Mouse (Mus musculus) forebrain, embryonic 14.5 days (tissue): ENCODE measurements around the gene Ly86. TPM values are rescaled to one million over a fixed set of nuclear protein-coding genes. Genes with fewer than 3 reads are reported as not detected.
A peak's percentile ranks its signal among the peaks of the same experiment; 100 is the strongest.

Source experiments
- ATAC-seq: fragments of 200-750 bp; cut with Nextera tagmentation; 2 replicates; pipeline ENCODE4 v1.8.0; 2017; ENCODE audit warnings: mild to moderate bottlenecking, moderate library complexity
- DNase-seq: peaks from one replicate; pipeline ENCODE4 v3.0.0-alpha.2; 2015; ENCODE audit warnings: low spot score
- H3K27ac ChIP-seq: fragments of 300-500 bp; sonication (generic); 2 replicates; pipeline ENCODE4 v1.5.1; 2014; ENCODE audit warnings: low read depth, mild to moderate bottlenecking, control low read depth, low read length, moderate library complexity
- H3K27me3 ChIP-seq: fragments of 300-500 bp; sonication (generic); replicated peaks from 2 replicates; pipeline ENCODE4 v1.6.1; 2014; ENCODE audit warnings: low read length, control low read depth, mixed read lengths; ENCODE audit not compliant: control insufficient read depth, insufficient read depth
- H3K36me3 ChIP-seq: fragments of 300-500 bp; sonication (generic); 2 replicates; pipeline ENCODE4 v1.6.1; 2014; ENCODE audit warnings: low read length, control low read depth; ENCODE audit not compliant: control insufficient read depth, insufficient read depth
- H3K4me1 ChIP-seq: fragments of 300-500 bp; sonication (generic); 2 replicates; pipeline ENCODE4 v1.6.1; 2014; ENCODE audit warnings: antibody characterized with exemption, low read length, control low read depth; ENCODE audit not compliant: control insufficient read depth, insufficient read depth
- H3K4me2 ChIP-seq: fragments of 300-500 bp; sonication (generic); 2 replicates; pipeline ENCODE4 v1.6.1; 2014; ENCODE audit warnings: mild to moderate bottlenecking, control low read depth, low read length
- H3K4me3 ChIP-seq: fragments of 300-500 bp; sonication (generic); 2 replicates; pipeline ENCODE4 v1.5.1; 2014; ENCODE audit warnings: low read depth, low read length, control low read depth
- H3K9ac ChIP-seq: fragments of 300-500 bp; sonication (generic); 2 replicates; pipeline ENCODE4 v1.6.1; 2014; ENCODE audit warnings: mild to moderate bottlenecking, low read length, control low read depth, moderate library complexity
- H3K9me3 ChIP-seq: fragments of 300-500 bp; sonication (generic); replicated peaks from 2 replicates; pipeline ENCODE4 v1.6.1; 2016; ENCODE audit warnings: low read length, control low read depth, mixed read lengths; ENCODE audit not compliant: control insufficient read depth
- WGBS: fragments of 180-500 bp; shearing (Covaris S2); extraction: QIAGEN DNeasy Blood & Tissue Kit; methylation state at CpG from one replicate; pipeline ENCODE4 v1.1.7; 2014; 5-methylcytosine and 5-hydroxymethylcytosine counted together
- polyA plus RNA-seq: library from polyadenylated mRNA; unstranded; fragments of >200 nt; fragmentation: Nextera tagmentation; extraction: Ambion mirVana; gene quantifications from 2 replicates; pipeline ENCODE4 v1.2.1, GENCODE M21; 2014

The Ly86 gene
- polyA plus RNA-seq, 1 experiment from 2014 or later = 11.2 TPM

DNA sequence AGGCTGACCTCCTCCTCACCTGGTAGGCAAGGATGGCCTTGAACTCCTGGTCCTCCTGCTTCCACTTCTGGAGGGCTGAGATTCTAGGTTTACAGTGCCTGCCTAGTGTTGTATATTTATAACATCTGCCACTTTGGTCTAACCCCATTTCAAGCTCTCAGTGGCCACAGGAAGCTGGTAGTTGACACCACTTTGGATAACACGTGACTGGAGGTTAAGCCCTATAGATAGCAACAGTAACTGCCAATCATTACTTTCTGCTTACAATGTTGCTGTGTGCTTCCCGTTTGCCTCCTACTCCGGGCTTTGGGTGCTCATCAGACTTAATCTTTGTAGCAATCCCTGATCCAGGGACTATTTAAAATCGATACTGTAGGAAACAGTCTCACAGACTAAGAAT lies 87.6 kb downstream of the Ly86 start:
- DNase-seq = no peak
- 56% methylated on average over 4 of the region's 4 CpGs for WGBS
- Histone ChIP-seq H3K27me3 (peaks cover 20% of the 10 kb centered on the region), H3K9me3 (no peaks in the 10 kb centered on the region), H3K4me1 (peaks cover 3% of the 10 kb centered on the region; the same call in 1 of the 2 replicates), H3K4me2 (no peak overlapping the region), H3K27ac (no peak overlapping the region), H3K9ac (no peak overlapping the region), H3K36me3 (no peaks in the 10 kb centered on the region), H3K4me3 (no peak overlapping the region)
- ATAC-seq = no peak

GRCm38 (mm10) chr13:37433142-37433541 lies 88.1 kb downstream of the Ly86 start:
- peaks cover 3% of the 10 kb centered on the region; the same call in 1 of the 2 replicates for H3K4me1 ChIP-seq
- 30% methylated on average over 3 of the region's 3 CpGs for WGBS
- no peak overlapping the region for H3K27ac ChIP-seq
- H3K4me2 ChIP-seq = no peak overlapping the region
- H3K9ac ChIP-seq = no peak overlapping the region
- H3K4me3 ChIP-seq = no peak overlapping the region
- H3K36me3 ChIP-seq = no peaks in the 10 kb centered on the region
- ATAC-seq (no peak), DNase-seq (no peak)
- peaks cover 22% of the 10 kb centered on the region for H3K27me3 ChIP-seq
- H3K9me3 ChIP-seq = no peaks in the 10 kb centered on the region

DNA sequence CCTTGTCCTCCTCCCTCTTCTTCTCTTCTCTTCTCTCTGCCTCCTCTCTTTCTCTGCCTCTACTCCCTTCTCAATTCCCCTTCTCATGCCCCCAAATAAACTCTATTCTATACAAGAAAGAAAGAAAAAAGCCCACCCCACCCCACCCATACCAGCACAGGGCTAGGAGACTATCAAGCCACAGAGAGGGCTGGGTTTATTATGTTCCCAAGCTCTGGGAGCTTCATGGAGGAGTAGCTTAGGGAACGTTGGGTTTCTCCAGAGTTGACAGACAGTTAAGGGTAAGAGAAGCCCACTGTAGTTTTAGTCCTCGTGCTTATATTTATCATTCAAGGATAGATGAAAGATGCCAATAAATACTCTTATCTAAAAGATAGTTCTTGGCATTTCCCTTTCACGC lies 88.7 kb downstream of the Ly86 start:
- no peak overlapping the region for H3K4me2 ChIP-seq
- no peaks in the 10 kb centered on the region for H3K36me3 ChIP-seq
- H3K9me3 ChIP-seq = no peaks in the 10 kb centered on the region
- peaks cover 22% of the 10 kb centered on the region for H3K27me3 ChIP-seq
- no peak overlapping the region for H3K27ac ChIP-seq
- H3K4me3 ChIP-seq = no peak overlapping the region
- ATAC-seq (peak; percentile 21; the same call in 1 of the 2 replicates), DNase-seq (no peak)
- no peak overlapping the region for H3K9ac ChIP-seq
- 22% methylated on average over 3 of the region's 3 CpGs for WGBS
- H3K4me1 ChIP-seq = peaks cover 3% of the 10 kb centered on the region; the same call in 1 of the 2 replicates

DNA sequence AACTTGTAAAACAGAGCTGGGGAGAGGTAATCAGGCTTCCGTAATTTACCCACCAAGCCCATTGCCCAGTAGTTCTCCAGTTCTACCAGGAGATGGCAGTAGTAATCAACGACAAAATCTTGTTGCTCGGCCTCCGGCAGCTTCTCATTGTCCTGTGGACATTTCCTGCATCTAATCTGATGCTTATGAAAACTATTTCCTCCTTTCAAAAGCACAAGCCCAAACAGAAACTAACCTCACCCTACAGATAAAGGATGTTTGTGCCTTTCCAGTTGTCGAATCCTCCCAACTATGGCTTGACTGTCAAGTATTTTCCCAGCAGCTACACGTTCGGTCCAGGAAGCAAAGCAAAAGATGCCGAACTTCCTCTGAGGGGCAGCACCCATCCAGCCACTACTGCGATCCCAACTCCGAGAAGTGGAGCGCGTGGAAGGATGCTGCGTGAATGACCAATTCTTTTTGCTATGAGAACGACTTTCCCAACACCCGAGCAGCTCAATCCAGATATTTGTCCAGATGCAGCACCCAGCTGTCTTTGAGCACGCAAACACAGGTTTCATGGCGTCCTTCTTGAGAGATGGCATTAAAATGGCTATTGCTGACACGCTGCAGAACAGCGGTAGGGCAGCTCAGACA lies 89.2 kb downstream of the Ly86 start:
- peaks cover 22% of the 10 kb centered on the region for H3K27me3 ChIP-seq
- no peak overlapping the region for H3K27ac ChIP-seq
- no peaks in the 10 kb centered on the region for H3K36me3 ChIP-seq
- peaks cover 3% of the 10 kb centered on the region; the same call in 1 of the 2 replicates for H3K4me1 ChIP-seq
- 1% methylated on average over 19 of the region's 19 CpGs for WGBS
- H3K9ac ChIP-seq = peak overlapping the region; percentile 48
- H3K4me2 ChIP-seq = peak overlapping the region; percentile 60
- DNase-seq (peak; percentile 91), ATAC-seq (peak; percentile 83)
- H3K4me3 ChIP-seq = peak overlapping the region; percentile 36
- no peaks in the 10 kb centered on the region for H3K9me3 ChIP-seq

DNA sequence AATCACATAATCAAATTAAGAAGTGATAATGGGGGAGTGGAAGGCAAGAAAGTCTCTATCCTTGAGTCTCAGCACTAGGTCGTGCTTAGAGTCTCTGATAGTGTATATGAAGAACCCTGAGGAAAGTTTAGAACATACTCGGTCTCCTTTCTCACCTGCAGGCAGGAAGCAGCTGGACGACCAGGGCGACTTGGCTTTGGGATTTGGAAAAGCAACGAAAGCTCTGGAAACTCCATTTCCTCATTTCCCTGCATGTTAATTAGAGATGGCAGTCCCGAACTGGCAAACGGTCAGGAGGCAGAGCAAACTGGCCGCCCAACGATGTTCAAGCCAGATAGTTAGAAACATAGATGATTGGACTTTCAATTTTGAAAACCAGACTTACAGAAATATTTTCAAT lies 89.8 kb downstream of the Ly86 start:
- no peaks in the 10 kb centered on the region for H3K9me3 ChIP-seq
- peaks cover 22% of the 10 kb centered on the region for H3K27me3 ChIP-seq
- H3K9ac ChIP-seq = peak overlapping the region; percentile 48
- H3K36me3 ChIP-seq = no peaks in the 10 kb centered on the region
- peak overlapping the region; percentile 36 for H3K4me3 ChIP-seq
- no peak for ATAC-seq
- 7% methylated on average over 9 of the region's 9 CpGs for WGBS
- DNase-seq = no peak
- peaks cover 3% of the 10 kb centered on the region; the same call in 1 of the 2 replicates for H3K4me1 ChIP-seq
- H3K27ac ChIP-seq = no peak overlapping the region
- H3K4me2 ChIP-seq = peak overlapping the region; percentile 60

GRCm38 (mm10) chr13:37436267-37437013 lies 91.4 kb downstream of the Ly86 start:
- no peak overlapping the region for H3K4me3 ChIP-seq
- H3K9ac ChIP-seq = no peak overlapping the region
- DNase-seq (no peak), ATAC-seq (no peak)
- H3K27me3 ChIP-seq = peaks cover 22% of the 10 kb centered on the region
- H3K36me3 ChIP-seq = no peaks in the 10 kb centered on the region
- no peaks in the 10 kb centered on the region for H3K9me3 ChIP-seq
- H3K4me2 ChIP-seq = no peak overlapping the region
- H3K27ac ChIP-seq = no peak overlapping the region
- WGBS = 6% methylated on average over 18 of the region's 18 CpGs
- H3K4me1 ChIP-seq = peaks cover 3% of the 10 kb centered on the region; the same call in 1 of the 2 replicates

DNA sequence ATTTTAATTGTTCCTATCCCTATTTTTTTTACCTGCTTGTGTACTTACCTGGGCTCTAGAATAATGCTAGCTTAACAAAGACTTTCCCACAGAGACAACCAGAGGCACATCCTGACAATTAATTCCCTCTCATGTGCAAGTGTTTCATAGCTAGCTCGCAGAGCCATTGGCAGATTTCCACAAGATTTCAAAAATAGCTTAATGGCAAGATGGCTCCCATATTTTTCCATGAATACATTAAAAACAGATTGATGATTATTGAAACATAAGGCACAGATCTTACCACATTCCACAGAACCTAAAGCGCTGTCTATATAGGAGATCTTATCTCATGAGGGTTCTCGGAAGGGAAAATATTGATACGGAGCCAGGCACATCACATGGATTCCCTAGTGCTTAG lies 93.8 kb downstream of the Ly86 start:
- no peaks in the 10 kb centered on the region for H3K36me3 ChIP-seq
- peak; percentile 71 for DNase-seq
- 0 out of 2 replicates have a peak, but pooled peaks have one; percentile 18 for ATAC-seq
- H3K4me1 ChIP-seq = peaks cover 3% of the 10 kb centered on the region; the same call in 1 of the 2 replicates
- H3K27ac ChIP-seq = no peak overlapping the region
- WGBS = 81% methylated on average over 4 of the region's 4 CpGs
- H3K9me3 ChIP-seq = no peaks in the 10 kb centered on the region
- no peak overlapping the region for H3K9ac ChIP-seq
- H3K27me3 ChIP-seq = peaks cover 22% of the 10 kb centered on the region
- H3K4me3 ChIP-seq = no peak overlapping the region
- H3K4me2 ChIP-seq = no peak overlapping the region

- DNase-seq = no peak
- Histone ChIP-seq H3K36me3 (no peaks in the 10 kb centered on the region), H3K4me3 (no peak overlapping the region), H3K9me3 (no peaks in the 10 kb centered on the region), H3K27ac (no peak overlapping the region), H3K9ac (no peak overlapping the region), H3K27me3 (peaks cover 22% of the 10 kb centered on the region), H3K4me1 (peaks cover 2% of the 10 kb centered on the region; the same call in 1 of the 2 replicates), H3K4me2 (no peak overlapping the region)
- 79% methylated on average over 7 of the region's 7 CpGs for WGBS
- no peak for ATAC-seq
Observed at GRCm38 (mm10) chr13:37439477-37439876, 94.5 kb downstream of the Ly86 start.

DNA sequence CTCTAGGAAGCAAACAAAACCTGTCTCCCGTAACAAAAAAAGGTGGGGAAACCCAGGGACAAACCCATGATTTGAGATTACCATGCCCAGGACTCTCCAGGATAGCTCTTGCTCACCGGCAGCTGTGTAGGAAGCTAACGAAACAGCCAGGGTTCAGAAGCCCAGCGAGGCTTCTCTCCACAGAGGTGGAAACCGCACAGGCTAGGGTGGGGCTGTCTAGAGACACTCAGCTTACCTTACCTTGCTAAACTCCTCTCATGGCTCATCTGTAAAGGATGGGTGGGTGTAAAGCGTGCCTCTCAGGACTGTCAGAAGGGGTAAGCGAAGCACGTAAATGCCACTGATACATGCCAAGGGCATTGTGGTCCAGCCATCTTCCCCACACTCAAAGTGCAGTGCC lies 94.9 kb downstream of the Ly86 start:
- Histone ChIP-seq H3K4me2 (no peak overlapping the region), H3K9ac (no peak overlapping the region), H3K4me3 (no peak overlapping the region), H3K4me1 (no peaks in the 10 kb centered on the region), H3K27ac (no peak overlapping the region), H3K27me3 (peaks cover 17% of the 10 kb centered on the region), H3K9me3 (no peaks in the 10 kb centered on the region), H3K36me3 (no peaks in the 10 kb centered on the region)
- 72% methylated on average over 8 of the region's 8 CpGs for WGBS
- DNase-seq = no peak
- no peak; the same call in 1 of the 2 replicates for ATAC-seq
